Mouse (Mus musculus): ENCODE data around the gene Map1b. TPM values are rescaled to one million over a fixed set of nuclear protein-coding genes. Genes with fewer than 3 reads are reported as not detected.

Gene Map1b
- polyA plus RNA-seq, 1 experiment from 2014 or later, result 88.0 TPM

- no peak overlapping the region for H3K4me2 ChIP-seq (ENCODE audit: low read depth, low read length)
- H3K27ac ChIP-seq (ENCODE audit: low read length), result no peak overlapping the region
- H3K9ac ChIP-seq (ENCODE audit: low read length), result no peak overlapping the region
- no peaks in the 10 kb centered on the region for H3K27me3 ChIP-seq (ENCODE audit: control insufficient read depth, insufficient read depth, low read length)
- peaks cover 8% of the 10 kb centered on the region for H3K36me3 ChIP-seq (ENCODE audit: control insufficient read depth, insufficient read depth)
- H3K4me3 ChIP-seq (ENCODE audit: low read length), result no peak overlapping the region
- 61% methylated on average over 3 of the region's 3 CpGs for WGBS
- ATAC-seq (replicated peaks; ENCODE audit: extremely low read depth, insufficient read depth, low FRiP score), result no peak
- H3K9me3 ChIP-seq (replicated peaks; ENCODE audit: control insufficient read depth, low read length), result no peaks in the 10 kb centered on the region
- peaks cover 20% of the 10 kb centered on the region for H3K4me1 ChIP-seq (ENCODE audit: control insufficient read depth, insufficient read depth, low read length)
These were observed 15.7 kb downstream of the Map1b start for GRCm38 (mm10) chr13:99500609-99501008.

GRCm38 (mm10) chr13:99499764-99500163, 16.6 kb downstream of the Map1b start:
- no peak overlapping the region for H3K4me3 ChIP-seq (ENCODE audit: low read length)
- H3K36me3 ChIP-seq (ENCODE audit: control insufficient read depth, insufficient read depth), result peaks cover 3% of the 10 kb centered on the region; the same call in 1 of the 2 replicates
- 83% methylated on average over 9 of the region's 9 CpGs for WGBS
- H3K9me3 ChIP-seq (replicated peaks; ENCODE audit: control insufficient read depth, low read length), result no peaks in the 10 kb centered on the region
- no peak overlapping the region for H3K27ac ChIP-seq (ENCODE audit: low read length)
- no peak for ATAC-seq (replicated peaks; ENCODE audit: extremely low read depth, insufficient read depth, low FRiP score)
- no peak overlapping the region for H3K9ac ChIP-seq (ENCODE audit: low read length)
- H3K4me2 ChIP-seq (ENCODE audit: low read depth, low read length), result no peak overlapping the region
- H3K4me1 ChIP-seq (ENCODE audit: control insufficient read depth, insufficient read depth, low read length), result peaks cover 20% of the 10 kb centered on the region
- H3K27me3 ChIP-seq (ENCODE audit: control insufficient read depth, insufficient read depth, low read length), result no peaks in the 10 kb centered on the region

DNA sequence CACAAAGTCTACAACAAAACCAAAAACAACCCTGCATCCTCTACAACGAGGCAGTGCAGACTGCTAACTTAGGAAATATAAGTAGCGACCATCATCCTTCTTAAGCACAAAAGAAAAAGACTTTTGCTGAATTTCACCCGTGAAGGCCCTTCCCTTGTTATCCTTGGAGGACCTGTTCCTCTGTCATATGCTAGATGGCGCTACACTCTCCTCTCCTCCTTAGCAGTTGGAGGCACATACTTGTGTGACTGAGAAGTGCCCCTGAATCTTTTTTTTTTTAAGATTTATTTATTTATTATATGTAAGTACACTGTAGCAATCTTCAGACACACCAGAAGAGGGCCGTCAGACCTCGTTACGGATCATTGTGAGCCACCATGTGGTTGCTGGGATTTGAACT, 20.2 kb downstream of the Map1b start:
- Histone ChIP-seq H3K4me3 (ENCODE audit: low read length) (no peak overlapping the region), H3K4me1 (ENCODE audit: control insufficient read depth, insufficient read depth, low read length) (peaks cover 8% of the 10 kb centered on the region), H3K9me3 (replicated peaks; ENCODE audit: control insufficient read depth, low read length) (no peaks in the 10 kb centered on the region), H3K9ac (ENCODE audit: low read length) (no peak overlapping the region), H3K27me3 (ENCODE audit: control insufficient read depth, insufficient read depth, low read length) (no peaks in the 10 kb centered on the region), H3K4me2 (ENCODE audit: low read depth, low read length) (no peak overlapping the region), H3K27ac (ENCODE audit: low read length) (no peak overlapping the region), H3K36me3 (ENCODE audit: control insufficient read depth, insufficient read depth) (peaks cover 3% of the 10 kb centered on the region; the same call in 1 of the 2 replicates)
- no peak for ATAC-seq (replicated peaks; ENCODE audit: extremely low read depth, insufficient read depth, low FRiP score)
- 82% methylated on average over 7 of the region's 7 CpGs for WGBS

GRCm38 (mm10) chr13:99494416-99494815, 21.9 kb downstream of the Map1b start:
- Histone ChIP-seq H3K27me3 (ENCODE audit: control insufficient read depth, insufficient read depth, low read length) (no peaks in the 10 kb centered on the region), H3K4me3 (ENCODE audit: low read length) (no peak overlapping the region), H3K36me3 (ENCODE audit: control insufficient read depth, insufficient read depth) (no peaks in the 10 kb centered on the region), H3K4me2 (ENCODE audit: low read depth, low read length) (no peak overlapping the region), H3K27ac (ENCODE audit: low read length) (no peak overlapping the region), H3K9ac (ENCODE audit: low read length) (no peak overlapping the region), H3K9me3 (replicated peaks; ENCODE audit: control insufficient read depth, low read length) (no peaks in the 10 kb centered on the region), H3K4me1 (ENCODE audit: control insufficient read depth, insufficient read depth, low read length) (peaks cover 8% of the 10 kb centered on the region)
- no peak for ATAC-seq (replicated peaks; ENCODE audit: extremely low read depth, insufficient read depth, low FRiP score)
- 88% methylated on average over 10 of the region's 10 CpGs for WGBS

DNA sequence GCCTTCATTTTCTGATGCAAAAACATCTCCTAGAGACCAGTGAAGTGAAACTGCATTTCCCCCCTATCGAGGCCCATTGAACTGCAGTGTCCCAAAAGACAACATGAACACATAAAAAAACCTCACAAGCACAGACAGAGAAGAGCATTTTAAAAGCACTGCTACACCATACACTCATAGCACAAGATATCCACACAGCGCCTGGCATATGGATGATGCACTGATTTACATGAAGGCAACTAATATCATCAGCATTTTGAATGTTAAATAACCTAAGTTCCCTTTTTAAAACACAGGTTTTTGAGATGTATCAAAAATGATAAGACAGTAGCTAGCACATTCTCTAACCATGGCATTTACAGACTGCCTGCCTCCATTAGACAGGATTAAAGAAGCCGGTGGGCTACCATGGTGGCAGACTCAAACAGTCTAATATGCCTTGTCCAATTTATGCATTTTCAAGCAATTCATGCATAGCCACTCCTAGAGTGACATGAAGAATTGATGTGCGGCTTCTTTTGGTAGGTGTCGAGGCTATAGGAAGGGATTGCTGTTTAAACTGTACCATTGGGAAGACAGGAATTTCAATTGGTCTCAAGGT, 22.9 kb downstream of the Map1b start:
- Histone ChIP-seq H3K27me3 (ENCODE audit: control insufficient read depth, insufficient read depth, low read length) (no peaks in the 10 kb centered on the region), H3K4me1 (ENCODE audit: control insufficient read depth, insufficient read depth, low read length) (peaks cover 8% of the 10 kb centered on the region), H3K9me3 (replicated peaks; ENCODE audit: control insufficient read depth, low read length) (no peaks in the 10 kb centered on the region), H3K9ac (ENCODE audit: low read length) (no peak overlapping the region), H3K27ac (ENCODE audit: low read length) (no peak overlapping the region), H3K36me3 (ENCODE audit: control insufficient read depth, insufficient read depth) (no peaks in the 10 kb centered on the region), H3K4me3 (ENCODE audit: low read length) (no peak overlapping the region), H3K4me2 (ENCODE audit: low read depth, low read length) (no peak overlapping the region)
- WGBS, result 90% methylated on average over 5 of the region's 5 CpGs
- ATAC-seq (replicated peaks; ENCODE audit: extremely low read depth, insufficient read depth, low FRiP score), result no peak

DNA sequence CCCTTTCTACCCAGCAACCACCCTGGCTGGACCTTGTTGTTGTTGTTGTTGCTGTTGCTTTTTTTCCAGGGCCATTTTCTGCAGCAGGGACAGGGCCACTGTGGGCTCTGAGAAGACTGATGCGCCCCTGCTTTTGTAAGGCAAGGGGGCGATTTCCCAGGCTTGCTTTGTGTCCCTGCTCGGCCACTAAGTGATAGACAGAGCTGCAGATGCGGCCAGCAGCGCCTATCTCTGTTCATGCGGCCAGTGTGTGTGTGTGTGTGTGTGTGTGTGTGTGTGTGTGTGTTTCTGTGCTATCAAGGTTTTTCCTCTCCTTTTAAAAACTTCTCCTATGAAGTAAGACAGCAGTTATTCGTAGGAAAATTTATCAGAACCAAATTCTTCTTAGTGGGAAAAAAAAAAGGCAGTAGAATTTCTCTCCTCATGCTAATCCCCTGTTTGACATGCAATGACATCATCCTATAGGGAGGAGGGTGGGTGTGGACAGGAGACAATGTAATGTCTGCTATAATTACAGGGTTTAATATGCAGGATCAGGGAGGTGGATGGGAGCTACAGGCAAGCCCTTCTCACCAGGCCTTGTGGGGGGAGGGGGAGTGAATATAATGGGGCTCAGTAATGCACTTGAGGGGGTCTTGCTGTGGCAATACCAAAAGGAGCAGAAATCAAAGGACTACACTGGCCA, 23.6 kb downstream of the Map1b start:
- no peaks in the 10 kb centered on the region for H3K27me3 ChIP-seq (ENCODE audit: control insufficient read depth, insufficient read depth, low read length)
- no peaks in the 10 kb centered on the region for H3K9me3 ChIP-seq (replicated peaks; ENCODE audit: control insufficient read depth, low read length)
- no peak overlapping the region for H3K4me3 ChIP-seq (ENCODE audit: low read length)
- no peak overlapping the region for H3K4me2 ChIP-seq (ENCODE audit: low read depth, low read length)
- no peak for ATAC-seq (replicated peaks; ENCODE audit: extremely low read depth, insufficient read depth, low FRiP score)
- no peak overlapping the region for H3K27ac ChIP-seq (ENCODE audit: low read length)
- H3K4me1 ChIP-seq (ENCODE audit: control insufficient read depth, insufficient read depth, low read length), result peaks cover 8% of the 10 kb centered on the region
- no peak overlapping the region for H3K9ac ChIP-seq (ENCODE audit: low read length)
- H3K36me3 ChIP-seq (ENCODE audit: control insufficient read depth, insufficient read depth), result no peaks in the 10 kb centered on the region
- WGBS, result 34% methylated on average over 7 of the region's 7 CpGs

DNA sequence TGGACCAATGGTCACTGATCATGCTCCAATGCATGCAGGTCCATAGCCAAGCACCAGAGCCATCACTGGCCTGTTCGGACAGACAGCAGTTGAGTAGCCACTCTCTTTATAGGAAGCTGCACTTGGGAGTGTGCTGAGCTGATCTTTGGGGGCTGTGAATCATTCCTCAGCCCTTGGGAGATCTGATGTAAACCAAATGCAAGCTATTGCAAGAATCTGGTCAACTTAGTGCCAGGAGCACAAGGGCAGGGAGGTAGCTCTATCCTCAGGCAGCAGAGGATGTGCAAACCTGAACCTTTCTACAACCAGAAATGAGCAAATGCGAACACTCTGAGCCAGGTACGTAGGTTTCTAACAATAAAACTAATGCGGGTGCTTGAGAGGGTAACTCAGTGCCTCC, 26.3 kb downstream of the Map1b start:
- H3K36me3 ChIP-seq (ENCODE audit: control insufficient read depth, insufficient read depth), result no peaks in the 10 kb centered on the region
- WGBS, result 95% methylated on average over 4 of the region's 4 CpGs
- H3K27ac ChIP-seq (ENCODE audit: low read length), result no peak overlapping the region
- H3K4me1 ChIP-seq (ENCODE audit: control insufficient read depth, insufficient read depth, low read length), result peaks cover 16% of the 10 kb centered on the region
- no peaks in the 10 kb centered on the region for H3K9me3 ChIP-seq (replicated peaks; ENCODE audit: control insufficient read depth, low read length)
- no peak overlapping the region for H3K9ac ChIP-seq (ENCODE audit: low read length)
- no peak overlapping the region for H3K4me2 ChIP-seq (ENCODE audit: low read depth, low read length)
- no peak for ATAC-seq (replicated peaks; ENCODE audit: extremely low read depth, insufficient read depth, low FRiP score)
- H3K4me3 ChIP-seq (ENCODE audit: low read length), result no peak overlapping the region
- H3K27me3 ChIP-seq (ENCODE audit: control insufficient read depth, insufficient read depth, low read length), result no peaks in the 10 kb centered on the region

DNA sequence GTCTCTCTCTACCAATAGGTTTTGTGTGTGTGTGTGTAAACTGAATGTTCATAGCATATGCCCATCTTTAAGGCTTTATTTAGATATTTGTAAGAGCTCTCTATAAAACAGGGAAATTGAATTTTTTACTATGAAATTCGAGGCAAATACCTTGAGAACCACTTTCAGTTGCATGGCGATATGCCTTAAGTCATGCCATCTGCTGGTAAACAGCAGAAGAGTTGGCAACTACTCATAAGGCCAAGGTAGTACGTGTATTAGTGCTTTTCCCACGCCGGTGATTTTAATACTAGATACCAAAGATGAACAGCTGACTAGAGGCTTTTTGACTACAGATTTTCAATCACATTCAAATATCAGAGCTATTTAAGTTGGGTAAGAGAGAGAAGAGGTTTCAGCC, 27.2 kb downstream of the Map1b start:
- Histone ChIP-seq H3K36me3 (ENCODE audit: control insufficient read depth, insufficient read depth) (no peaks in the 10 kb centered on the region), H3K9me3 (replicated peaks; ENCODE audit: control insufficient read depth, low read length) (no peaks in the 10 kb centered on the region), H3K27ac (ENCODE audit: low read length) (no peak overlapping the region), H3K4me2 (ENCODE audit: low read depth, low read length) (no peak overlapping the region), H3K27me3 (ENCODE audit: control insufficient read depth, insufficient read depth, low read length) (no peaks in the 10 kb centered on the region), H3K9ac (ENCODE audit: low read length) (no peak overlapping the region), H3K4me3 (ENCODE audit: low read length) (no peak overlapping the region), H3K4me1 (ENCODE audit: control insufficient read depth, insufficient read depth, low read length) (peaks cover 19% of the 10 kb centered on the region)
- 87% methylated on average over 5 of the region's 5 CpGs for WGBS
- no peak for ATAC-seq (replicated peaks; ENCODE audit: extremely low read depth, insufficient read depth, low FRiP score)

GRCm38 (mm10) chr13:99485861-99486260, 30.5 kb downstream of the Map1b start:
- ATAC-seq (replicated peaks; ENCODE audit: extremely low read depth, insufficient read depth, low FRiP score), result no peak
- Histone ChIP-seq H3K27ac (ENCODE audit: low read length) (peak overlapping the region; percentile 11), H3K4me3 (ENCODE audit: low read length) (no peak overlapping the region), H3K9me3 (replicated peaks; ENCODE audit: control insufficient read depth, low read length) (no peaks in the 10 kb centered on the region), H3K9ac (ENCODE audit: low read length) (no peak overlapping the region), H3K27me3 (ENCODE audit: control insufficient read depth, insufficient read depth, low read length) (no peaks in the 10 kb centered on the region), H3K36me3 (ENCODE audit: control insufficient read depth, insufficient read depth) (no peaks in the 10 kb centered on the region), H3K4me1 (ENCODE audit: control insufficient read depth, insufficient read depth, low read length) (peaks cover 16% of the 10 kb centered on the region), H3K4me2 (ENCODE audit: low read depth, low read length) (no peak overlapping the region)
- 83% methylated on average over 9 of the region's 9 CpGs for WGBS

Measured in heart, embryonic 16.5 days (tissue).